Mouse (Mus musculus) liver, adult (tissue): ENCODE data around the gene Dcst1.

Source experiments
- GATA4 ChIP-seq: IDR thresholded peaks from 2 replicates; pipeline ENCODE4 v1.6.1; 2014; ENCODE audit warnings: mild to moderate bottlenecking, low read length; ENCODE audit not compliant: insufficient replicate concordance

Gene Dcst1

GRCm38 (mm10) chr3:89354816-89355511 is 10.1 kb downstream of the Dcst1 start:
- TF ChIP-seq GATA4 = no peak

- no peak for TF ChIP-seq GATA4
Measured at GRCm38 (mm10) chr3:89351271-89351670, 13.8 kb downstream of the Dcst1 start.

- no peak for TF ChIP-seq GATA4
Measured at GRCm38 (mm10) chr3:89349869-89350501, 15.1 kb downstream of the Dcst1 start, which contains the start of gene Adam15. Gene Adam15 (minus strand): TSS chr3:89349996.

- no peak for TF ChIP-seq GATA4
Measured at GRCm38 (mm10) chr3:89348911-89349868, 15.9 kb downstream of the Dcst1 start.

- no peak for TF ChIP-seq GATA4
Measured at GRCm38 (mm10) chr3:89347916-89348315, 17.1 kb downstream of the Dcst1 start.

- TF ChIP-seq GATA4 = no peak
Measured at GRCm38 (mm10) chr3:89346815-89347540, 18.1 kb downstream of the Dcst1 start.

GRCm38 (mm10) chr3:89343279-89343678 is 21.8 kb downstream of the Dcst1 start:
- no peak for TF ChIP-seq GATA4

GRCm38 (mm10) chr3:89341794-89342193 is 23.3 kb downstream of the Dcst1 start:
- no peak for TF ChIP-seq GATA4

GRCm38 (mm10) chr3:89340465-89340864 is 24.6 kb downstream of the Dcst1 start:
- TF ChIP-seq GATA4 = no peak

GRCm38 (mm10) chr3:89339416-89339815 is 25.6 kb downstream of the Dcst1 start:
- TF ChIP-seq GATA4 = no peak

GRCm38 (mm10) chr3:89337721-89338578 is 27.1 kb downstream of the Dcst1 start, which contains the start of gene Efna4:
Gene Efna4 (minus strand): TSS chr3:89338028.
- TF ChIP-seq GATA4 = no peak

GRCm38 (mm10) chr3:89337062-89337720 is 27.9 kb downstream of the Dcst1 start:
- TF ChIP-seq GATA4 = no peak

GRCm38 (mm10) chr3:89336529-89336928 is 28.5 kb downstream of the Dcst1 start:
- no peak for TF ChIP-seq GATA4
